Comparison of ENCODE assay signal across 11 mouse cellular contexts in the genomic region with DNA sequence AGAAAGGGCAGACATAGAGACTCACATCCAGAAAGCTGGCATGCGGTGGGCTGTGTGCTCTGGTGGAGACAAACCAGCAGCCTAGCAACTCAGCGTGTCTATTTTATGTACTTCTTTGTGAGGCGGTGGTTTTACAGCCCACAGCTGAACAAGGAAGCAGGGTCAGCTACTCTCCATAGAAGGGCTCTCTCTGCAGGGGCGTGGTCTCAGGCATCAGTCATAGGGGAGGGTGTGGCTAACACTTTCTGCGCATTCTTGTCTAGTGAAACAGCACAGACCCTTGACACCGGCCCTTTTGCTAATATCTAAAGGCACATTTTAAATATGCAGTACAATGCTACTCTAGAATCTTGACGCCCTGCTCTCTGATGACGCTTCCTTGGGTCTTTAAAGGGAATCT.
DNase-seq lines count a peak whose midpoint lies in the region; ATAC-seq lines count a peak whose summit lies in the region.
"Had no signal": no experiment of that assay in that cellular context is flagged by ENCODE, and none has a peak within 500 bp of the region (broad histone marks: within the 10 kb centered on the region; RNA-seq: fewer than 3 reads in every experiment).

No protein-coding gene starts in this region.

- WGBS in midbrain, embryonic 12.5 days, result 80% methylated on average over 8 of the region's 8 CpGs
- WGBS in midbrain, embryonic 10.5 days, result 82% methylated on average over 8 of the region's 8 CpGs
- WGBS in liver, embryonic 13.5 days (ENCODE audit: insufficient replicate concordance), result 47% methylated on average over 8 of the region's 8 CpGs
- 82% methylated on average over 8 of the region's 8 CpGs for WGBS in forebrain, embryonic 14.5 days

- peak; percentile 30; the same call in 1 of the 2 replicates for ATAC-seq in midbrain, embryonic 12.5 days (ENCODE audit: low FRiP score, low read depth)
- peak; percentile 54; the same call in 1 of the 2 replicates for ATAC-seq in liver, embryonic 13.5 days (ENCODE audit: low read depth)
- no peak for ATAC-seq in forebrain, embryonic 14.5 days

- DNase-seq in midbrain, embryonic 10.5 days (ENCODE audit: low spot score), result no peak
- peak; percentile 64 for DNase-seq in R1 (ENCODE audit: low read depth, low spot score)
- no peak for DNase-seq in liver, embryonic 13.5 days
- DNase-seq in spleen, postnatal 4 days (ENCODE audit: low spot score in 2 of 2), result peak; percentile 33 to 67
- no peak for DNase-seq in adrenal gland, postnatal 4 days (ENCODE audit: low spot score in 2 of 2)
- DNase-seq in forebrain, embryonic 14.5 days (ENCODE audit: low spot score), result no peak
- DNase-seq in left cerebral cortex, postnatal 4 days, result no peak
- DNase-seq: adrenal gland, adult 8-10 months had no signal

- H3K27me3 ChIP-seq in midbrain, embryonic 12.5 days, result peaks cover 5% of the 10 kb centered on the region
- peaks cover 64% of the 10 kb centered on the region for H3K27me3 ChIP-seq in midbrain, embryonic 10.5 days (ENCODE audit: low read depth, poor library complexity, severe bottlenecking)
- H3K27me3 ChIP-seq in liver, embryonic 13.5 days, result no peaks in the 10 kb centered on the region
- no peaks in the 10 kb centered on the region for H3K27me3 ChIP-seq in forebrain, embryonic 14.5 days (replicated peaks; ENCODE audit: control insufficient read depth, insufficient read depth, low read length)
- H3K27me3 ChIP-seq: embryonic facial prominence, embryonic 15.5 days; heart, embryonic 12.5 days had no signal

- no peak overlapping the region for H3K4me3 ChIP-seq in midbrain, embryonic 12.5 days
- no peak overlapping the region for H3K4me3 ChIP-seq in midbrain, embryonic 10.5 days
- H3K4me3 ChIP-seq in liver, embryonic 13.5 days (replicated peaks), result no peak overlapping the region
- no peak overlapping the region for H3K4me3 ChIP-seq in forebrain, embryonic 14.5 days (ENCODE audit: low read depth, low read length)
- H3K4me3 ChIP-seq: embryonic facial prominence, embryonic 15.5 days; heart, embryonic 12.5 days had no signal

- H3K27ac ChIP-seq in midbrain, embryonic 12.5 days (replicated peaks), result no peak overlapping the region
- H3K27ac ChIP-seq in midbrain, embryonic 10.5 days (replicated peaks), result no peak overlapping the region
- H3K27ac ChIP-seq in liver, embryonic 13.5 days, result no peak overlapping the region
- no peak overlapping the region for H3K27ac ChIP-seq in forebrain, embryonic 14.5 days (ENCODE audit: low read depth, low read length)
- H3K27ac ChIP-seq: embryonic facial prominence, embryonic 15.5 days had no signal

- 0 out of 2 replicates have a peak, but pooled peaks cover 4% of the 10 kb centered on the region for H3K4me1 ChIP-seq in midbrain, embryonic 12.5 days
- H3K4me1 ChIP-seq in midbrain, embryonic 10.5 days, result peaks cover 19% of the 10 kb centered on the region
- H3K4me1 ChIP-seq in liver, embryonic 13.5 days (replicated peaks), result 0 out of 2 replicates have a peak, but pooled peaks cover 2% of the 10 kb centered on the region
- H3K4me1 ChIP-seq in forebrain, embryonic 14.5 days (ENCODE audit: control insufficient read depth, insufficient read depth, low read length), result no peaks in the 10 kb centered on the region
- H3K4me1 ChIP-seq: embryonic facial prominence, embryonic 15.5 days; heart, embryonic 12.5 days had no signal

- no peaks in the 10 kb centered on the region for H3K9me3 ChIP-seq in midbrain, embryonic 12.5 days
- H3K9me3 ChIP-seq in midbrain, embryonic 10.5 days (replicated peaks), result no peaks in the 10 kb centered on the region
- H3K9me3 ChIP-seq in liver, embryonic 13.5 days (replicated peaks), result no peaks in the 10 kb centered on the region
- H3K9me3 ChIP-seq in forebrain, embryonic 14.5 days (replicated peaks; ENCODE audit: control insufficient read depth, low read length), result no peaks in the 10 kb centered on the region
- H3K9me3 ChIP-seq: embryonic facial prominence, embryonic 15.5 days; heart, embryonic 12.5 days had no signal

- no peaks in the 10 kb centered on the region for H3K36me3 ChIP-seq in midbrain, embryonic 12.5 days
- no peaks in the 10 kb centered on the region for H3K36me3 ChIP-seq in midbrain, embryonic 10.5 days
- H3K36me3 ChIP-seq in liver, embryonic 13.5 days, result no peaks in the 10 kb centered on the region
- H3K36me3 ChIP-seq in forebrain, embryonic 14.5 days (ENCODE audit: control insufficient read depth, insufficient read depth, low read length), result no peaks in the 10 kb centered on the region
- H3K36me3 ChIP-seq: embryonic facial prominence, embryonic 15.5 days; heart, embryonic 12.5 days had no signal

- intact Hi-C loops in left cerebral cortex, postnatal 4 days (cut with DNase I), result no loop called here

- H3K9ac ChIP-seq in midbrain, embryonic 12.5 days (replicated peaks), result no peak overlapping the region
- no peak overlapping the region for H3K9ac ChIP-seq in liver, embryonic 13.5 days
- no peak overlapping the region for H3K9ac ChIP-seq in forebrain, embryonic 14.5 days (ENCODE audit: low read length)
- H3K9ac ChIP-seq: embryonic facial prominence, embryonic 15.5 days; heart, embryonic 12.5 days had no signal

- no peak overlapping the region for H3K4me2 ChIP-seq in midbrain, embryonic 12.5 days (replicated peaks)
- no peak overlapping the region for H3K4me2 ChIP-seq in liver, embryonic 13.5 days
- no peak overlapping the region for H3K4me2 ChIP-seq in forebrain, embryonic 14.5 days (ENCODE audit: low read length)
- H3K4me2 ChIP-seq: embryonic facial prominence, embryonic 15.5 days; heart, embryonic 12.5 days had no signal

Comparison
In these comparisons a context has a peak if more than half of its experiments do, and no peak if none do; other contexts are left out.
1. DNase-seq: peak in R1 (single experiment) and spleen, postnatal 4 days (2 of 2); none in midbrain, embryonic 10.5 days (single experiment), liver, embryonic 13.5 days (single experiment), adrenal gland, postnatal 4 days (0 of 2), forebrain, embryonic 14.5 days (single experiment) and left cerebral cortex, postnatal 4 days (single experiment).